Mouse (Mus musculus) layer of hippocampus, adult 2 months (tissue): ENCODE results near the gene Flad1. TPM values are rescaled to one million over a fixed set of nuclear protein-coding genes. Genes with fewer than 3 reads are reported as not detected.
A peak's percentile ranks its signal among the peaks of the same experiment; 100 is the strongest.

Experiments
- DNase-seq, 2 experiments: peaks; one replicate each; pipeline ENCODE4 v3.0.0; 2022; ENCODE audit warnings: low spot score in 2 of 2
- H3K27ac ChIP-seq: fragments of 200-600 bp; 2 replicates; pipeline ENCODE4 v1.8.1; 2022
- H3K4me3 ChIP-seq: fragments of 200-600 bp; 2 replicates; pipeline ENCODE4 v1.8.1; 2022; ENCODE audit warnings: mild to moderate bottlenecking
- CTCF ChIP-seq: fragments of 200-600 bp; conservative IDR thresholded peaks from 2 replicates; pipeline ENCODE4 v1.8.1; 2022; ENCODE audit warnings: antibody characterized with exemption, mild to moderate bottlenecking, moderate library complexity
- total RNA-seq, 2 experiments: library from RNA; stranded (reverse); gene quantifications; 2 replicates each; pipeline ENCODE4 v1.2.3; 2021

The Flad1 gene
- total RNA-seq, 2 experiments from 2014 or later = 37.2 to 39.8 TPM

DNA sequence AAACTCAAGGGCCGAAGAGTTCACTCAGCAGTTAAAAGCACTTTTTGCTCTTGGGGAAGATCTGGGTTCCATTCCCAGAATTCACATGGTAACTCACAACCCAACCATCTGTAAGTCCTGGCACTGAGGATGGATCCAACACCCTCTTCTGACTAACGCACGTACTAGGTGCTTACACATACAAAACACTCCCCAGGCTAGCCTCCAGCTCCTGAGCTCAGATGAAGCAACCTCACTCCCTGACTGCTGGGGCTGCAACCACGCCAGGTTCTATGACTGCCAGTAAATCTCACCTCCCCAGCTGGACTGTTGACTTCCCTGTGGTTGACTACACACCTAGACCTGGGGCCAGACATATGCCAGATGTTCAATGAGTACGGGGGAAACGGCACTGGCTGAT is 4.8 kb downstream of the Flad1 start:
- no peak for DNase-seq
- peak overlapping the region; percentile 14; the same call in 1 of the 2 replicates for H3K27ac ChIP-seq
- TF ChIP-seq CTCF = no peak
- no peak overlapping the region for H3K4me3 ChIP-seq

DNA sequence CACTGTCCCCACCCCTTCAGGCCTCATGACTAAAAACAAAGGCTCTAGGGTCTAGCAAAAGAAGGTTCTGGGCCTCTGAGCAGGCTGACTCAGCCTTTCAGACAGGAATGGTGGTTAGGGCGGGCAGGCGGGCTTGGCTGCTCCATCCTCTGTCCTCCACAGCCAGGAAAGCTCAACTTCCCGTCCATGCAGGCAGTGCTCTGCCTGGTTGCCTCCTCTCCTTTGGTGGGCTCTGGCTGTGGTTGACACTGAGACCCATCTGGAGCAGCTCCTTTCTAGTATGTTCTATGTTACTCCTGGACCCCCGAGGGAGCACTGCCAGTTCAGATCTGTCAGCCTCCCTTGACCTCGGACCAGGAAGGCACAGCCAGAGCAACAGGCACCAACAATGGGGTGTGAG is 9.0 kb downstream of the Flad1 start, which contains the start of gene Lenep:
Lenep (minus strand) TSS at position 101 of the 400 bp plus-strand sequence.
- Histone ChIP-seq H3K27ac (no peak within 1 kb of the TSS), H3K4me3 (no peak within 1 kb of the TSS)
- DNase-seq = no peak
- TF ChIP-seq CTCF = no peak

DNA sequence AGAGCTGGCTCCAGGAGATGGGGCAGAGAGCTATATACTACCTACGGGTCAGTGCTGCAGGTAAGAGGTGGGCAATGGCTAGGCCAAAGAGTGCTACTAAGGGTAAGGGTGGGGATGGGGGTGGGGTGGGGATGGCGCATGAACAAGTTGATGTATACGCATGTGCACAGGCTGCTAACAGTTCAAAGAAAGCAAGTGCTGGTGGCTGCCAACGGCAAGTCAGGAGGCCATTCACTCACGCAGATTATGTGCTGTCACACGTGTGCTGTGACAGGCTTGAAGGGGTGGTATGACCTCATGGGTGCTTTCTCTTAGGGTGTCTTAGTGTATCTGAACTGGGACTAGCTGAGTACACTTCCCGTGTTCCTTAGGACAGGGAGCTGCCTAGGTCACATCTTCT is 10.3 kb downstream of the Flad1 start:
- DNase-seq = no peak
- no peak overlapping the region for H3K27ac ChIP-seq
- no peak overlapping the region for H3K4me3 ChIP-seq
- no peak for TF ChIP-seq CTCF

DNA sequence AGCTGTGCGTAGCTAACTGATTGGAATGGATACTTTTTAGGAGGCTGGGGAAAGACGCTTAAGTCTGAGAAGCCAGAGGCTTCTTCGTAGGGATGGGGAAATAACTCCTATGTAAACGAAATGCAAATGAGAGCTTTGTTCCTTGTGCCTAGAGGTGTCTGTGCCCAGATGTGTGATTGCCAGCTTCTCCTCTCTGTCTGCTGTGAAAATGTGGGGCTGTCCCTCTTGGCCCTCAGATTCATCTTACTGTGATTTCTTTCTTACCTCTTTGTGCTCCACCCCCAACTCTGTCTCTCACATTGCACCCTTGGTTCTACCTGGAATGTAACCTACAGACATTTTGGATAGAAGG is 15.0 kb downstream of the Flad1 start:
- Histone ChIP-seq H3K4me3 (peak overlapping the region; percentile 70), H3K27ac (0 out of 2 replicates have a peak overlapping the region, but pooled peaks have one; percentile 19)
- DNase-seq = no peak
- no peak for TF ChIP-seq CTCF

DNA sequence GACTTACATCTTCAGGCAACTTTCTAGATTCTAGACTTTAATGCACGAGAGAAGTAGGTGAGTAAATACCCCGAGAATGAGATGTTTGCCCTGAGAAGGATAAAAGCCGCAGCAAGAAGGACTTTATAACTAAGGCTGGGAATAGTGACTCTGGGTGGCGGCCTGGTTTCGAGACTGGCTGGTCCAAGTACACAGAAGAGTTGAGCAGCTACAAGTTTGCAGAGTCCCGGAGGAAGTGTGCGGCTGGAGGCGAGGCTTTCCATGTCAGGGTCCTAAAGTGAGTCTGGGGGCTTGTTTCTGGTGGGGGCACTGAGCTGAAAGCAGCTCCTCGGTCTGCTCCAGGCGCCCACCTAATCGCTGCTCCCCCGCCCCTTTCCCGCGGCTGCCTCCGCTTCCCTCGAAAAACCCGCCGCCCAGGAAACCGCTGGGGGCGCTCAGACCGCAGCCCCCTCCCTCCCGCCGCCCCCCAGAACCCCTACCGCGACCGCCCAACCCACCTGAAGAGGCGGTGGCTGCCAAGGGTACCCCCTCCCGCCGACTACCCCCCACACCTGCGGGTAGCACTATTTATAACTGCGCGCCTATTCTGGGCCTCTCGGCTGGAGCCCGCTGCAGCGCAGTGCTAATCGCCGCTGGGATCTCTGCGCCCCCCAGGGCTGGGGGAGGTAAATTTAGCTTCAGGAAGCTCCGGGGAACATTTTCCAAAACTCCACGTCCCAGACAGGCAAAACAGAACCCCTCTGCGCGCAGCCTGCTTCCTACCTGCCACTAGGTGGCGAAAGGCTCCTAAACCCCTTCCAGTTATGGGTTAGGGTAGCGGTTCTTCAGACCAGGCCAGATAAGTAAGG is 15.6 kb downstream of the Flad1 start:
- DNase-seq = peak in 1 of 2 experiments; percentile 44
- TF ChIP-seq CTCF = peak; percentile 88
- Histone ChIP-seq H3K4me3 (peak overlapping the region; percentile 70), H3K27ac (peak overlapping the region; percentile 19; the same call in 1 of the 2 replicates)

DNA sequence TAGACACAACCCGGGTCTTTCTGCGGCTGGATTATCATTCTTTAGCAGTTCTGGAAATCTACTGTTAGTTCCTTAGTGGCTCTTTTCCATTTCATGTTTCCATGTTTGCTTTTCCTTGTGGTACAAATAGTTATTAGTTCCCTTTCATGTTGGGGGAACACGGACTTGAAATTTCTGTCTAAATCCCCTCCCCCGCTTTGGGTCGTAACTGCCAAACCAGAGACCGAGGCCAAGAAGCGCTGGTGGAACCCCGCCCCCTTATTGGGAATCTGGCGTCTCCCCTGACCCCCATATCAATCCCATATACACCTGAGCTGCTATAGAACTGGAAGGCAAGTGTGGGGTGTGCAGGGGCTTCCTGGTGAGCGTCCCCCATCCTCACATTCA is 16.3 kb downstream of the Flad1 start:
- H3K4me3 ChIP-seq = peak overlapping the region; percentile 70
- peak overlapping the region; percentile 94 for H3K27ac ChIP-seq
- TF ChIP-seq CTCF = no peak
- DNase-seq = no peak

DNA sequence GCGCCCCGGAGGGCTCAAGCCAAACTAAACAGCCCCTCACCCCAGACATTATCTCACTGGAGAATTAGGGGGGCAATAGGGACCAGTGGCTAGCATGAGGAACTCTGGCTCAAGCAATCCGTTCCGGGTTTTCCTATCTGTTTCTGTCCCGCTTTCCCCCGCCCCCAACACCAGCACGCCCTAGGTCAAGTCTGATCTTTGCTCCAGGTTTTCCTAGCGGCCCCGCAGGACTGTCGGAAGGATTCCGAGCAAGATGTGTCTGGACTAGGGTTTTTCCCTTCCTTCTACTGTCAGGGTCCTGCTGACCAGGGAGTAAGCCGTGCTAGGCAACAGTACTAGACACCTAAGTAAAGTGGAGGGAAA is 16.8 kb downstream of the Flad1 start:
- DNase-seq = peak; percentile 40 to 55
- no peak for TF ChIP-seq CTCF
- H3K4me3 ChIP-seq = peak overlapping the region; percentile 70
- H3K27ac ChIP-seq = peak overlapping the region; percentile 94

DNA sequence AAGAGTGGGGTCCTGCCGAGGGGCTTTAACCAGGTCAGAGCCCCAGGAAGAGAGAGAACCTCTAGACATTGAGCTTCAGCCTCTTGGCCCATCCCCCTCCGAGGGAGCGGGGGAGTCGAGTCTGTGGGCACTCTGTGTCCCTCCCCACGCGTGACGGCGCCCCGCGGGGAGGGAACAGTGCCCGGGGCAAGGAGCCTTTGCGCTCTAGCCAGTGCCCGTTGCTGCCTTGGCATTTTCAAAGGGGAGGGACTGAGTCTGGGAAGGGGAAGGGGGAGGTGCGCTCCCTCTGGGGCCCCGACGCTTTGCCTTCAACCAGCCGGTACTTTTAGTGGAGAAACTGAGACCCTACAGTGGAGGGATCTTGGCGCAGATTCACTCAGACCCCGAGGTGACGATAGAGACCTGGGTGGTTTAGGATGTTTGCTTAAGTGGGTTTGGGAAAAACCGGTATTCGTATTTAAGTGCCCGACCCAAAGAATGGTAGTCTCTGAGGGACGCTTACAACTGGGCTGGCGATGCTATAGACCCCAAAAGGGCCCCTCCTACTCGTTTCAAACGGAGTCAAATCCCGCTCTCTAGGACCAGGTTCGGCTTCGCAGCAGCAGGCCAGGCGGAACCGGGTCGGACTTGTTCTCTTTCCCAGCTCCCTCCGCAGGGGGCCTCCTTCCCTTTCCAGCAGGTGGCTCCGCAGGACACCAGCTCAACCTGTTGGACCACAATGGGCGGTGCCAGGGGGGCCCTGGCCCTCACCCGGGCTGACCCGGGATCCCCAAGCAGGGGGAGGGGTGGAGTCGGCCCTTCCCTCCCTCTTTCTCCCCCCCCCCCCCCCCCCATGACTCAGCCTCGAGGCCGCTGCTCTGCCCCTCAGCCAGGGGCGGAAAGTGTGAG is 17.4 kb downstream of the Flad1 start, which contains the start of gene Zbtb7b:
Zbtb7b (minus strand) TSS at position 771 of the 888 bp plus-strand sequence.
- Histone ChIP-seq H3K27ac (peak within 1 kb of the TSS; percentile 94), H3K4me3 (peak within 1 kb of the TSS; percentile 70)
- DNase-seq = peak; percentile 52 to 62
- TF ChIP-seq CTCF = peak; percentile 41

DNA sequence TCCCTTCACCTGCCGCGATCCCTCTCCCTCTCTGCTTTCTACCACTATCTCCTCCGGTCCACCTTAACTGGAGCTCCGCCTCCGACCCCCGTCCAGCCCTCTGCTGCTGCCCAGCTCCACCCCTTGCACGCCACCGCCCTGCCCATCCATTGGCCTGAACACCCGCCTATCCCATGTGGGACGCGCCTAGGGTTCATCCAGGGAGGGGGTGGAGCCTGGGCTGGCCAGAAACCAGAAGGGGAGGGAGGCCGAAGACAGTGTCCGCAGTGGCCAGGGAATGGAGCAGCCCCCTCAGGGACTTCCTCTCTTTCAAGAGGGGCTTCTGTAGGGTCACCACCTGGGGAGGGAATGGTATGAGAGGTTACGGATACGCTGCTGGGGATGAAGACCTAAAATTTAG is 18.1 kb downstream of the Flad1 start:
- TF ChIP-seq CTCF = no peak
- H3K4me3 ChIP-seq = peak overlapping the region; percentile 70
- peak; percentile 94 to 96 for DNase-seq
- H3K27ac ChIP-seq = peak overlapping the region; percentile 94

DNA sequence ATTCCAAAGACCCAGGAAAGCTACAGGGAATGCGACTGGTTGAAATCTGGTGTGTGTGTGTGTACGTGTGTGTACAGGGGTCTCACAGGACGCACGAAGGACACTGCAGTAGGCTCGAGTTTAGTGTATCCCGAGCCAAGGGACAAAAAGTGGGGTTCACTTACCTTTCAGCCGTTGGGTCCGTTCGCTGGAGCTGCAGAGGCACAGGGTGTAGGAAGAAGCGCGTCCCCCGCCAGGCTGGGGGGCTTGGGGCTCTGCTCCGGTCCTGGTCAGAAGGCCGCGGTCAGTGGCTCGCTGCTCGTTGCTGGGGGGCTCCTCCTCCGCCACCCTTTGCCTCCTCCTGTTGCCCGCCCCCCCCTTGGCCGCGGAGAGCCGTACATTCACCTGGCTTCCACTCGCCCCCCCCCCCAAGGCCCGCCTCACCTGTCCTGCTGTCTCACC is 18.8 kb downstream of the Flad1 start:
- peak overlapping the region; percentile 92 for H3K27ac ChIP-seq
- no peak for TF ChIP-seq CTCF
- DNase-seq = no peak
- peak overlapping the region; percentile 66 for H3K4me3 ChIP-seq

DNA sequence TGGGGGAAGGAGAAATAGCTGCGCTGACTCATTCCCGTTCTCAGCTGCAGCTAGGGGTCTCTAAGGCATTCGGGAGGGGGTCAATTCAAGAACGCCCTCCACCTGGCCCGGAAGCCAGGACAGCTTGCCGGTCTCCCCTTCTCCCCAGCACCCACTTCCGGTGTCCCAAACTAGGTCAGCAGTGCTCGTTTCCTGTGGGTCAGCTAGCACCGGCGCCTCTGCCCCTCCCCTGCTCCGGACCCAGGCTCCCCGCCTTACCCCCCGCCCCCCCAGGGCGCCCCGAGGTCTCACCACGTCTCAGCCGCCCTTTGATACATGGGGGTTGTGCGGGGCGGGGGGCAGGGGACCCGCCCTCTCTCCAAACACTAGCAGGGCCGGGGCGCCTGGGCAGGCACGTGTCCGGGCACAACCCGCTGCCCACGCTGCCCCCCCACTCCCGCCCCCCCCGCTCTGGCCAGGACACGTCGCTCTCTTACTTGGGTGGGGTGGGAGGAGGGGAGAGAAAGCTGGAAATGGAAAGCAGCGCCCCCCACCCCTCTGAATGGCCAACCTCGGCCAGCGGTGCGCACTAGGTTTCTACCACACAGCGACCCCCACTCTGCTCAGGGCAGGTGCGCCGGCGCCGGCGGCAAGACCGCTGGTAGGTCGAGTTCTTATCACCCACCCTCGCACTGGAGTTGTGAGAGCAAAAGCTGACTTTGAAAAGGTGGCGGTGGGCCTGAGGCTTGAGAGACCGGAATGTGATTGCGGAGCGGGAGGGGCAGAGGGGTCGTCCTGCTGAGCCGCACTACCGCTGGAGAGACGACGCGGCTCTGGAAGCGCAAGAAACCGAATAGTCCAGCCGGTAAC is 19.8 kb downstream of the Flad1 start:
- DNase-seq = no peak
- peak overlapping the region; percentile 66 for H3K4me3 ChIP-seq
- peak overlapping the region; percentile 92 for H3K27ac ChIP-seq

More for the DNA sequence above, 19.8 kb downstream of the Flad1 start:
- no peak for TF ChIP-seq CTCF
